Mouse (Mus musculus): ENCODE results near the gene Cdyl.

DNA sequence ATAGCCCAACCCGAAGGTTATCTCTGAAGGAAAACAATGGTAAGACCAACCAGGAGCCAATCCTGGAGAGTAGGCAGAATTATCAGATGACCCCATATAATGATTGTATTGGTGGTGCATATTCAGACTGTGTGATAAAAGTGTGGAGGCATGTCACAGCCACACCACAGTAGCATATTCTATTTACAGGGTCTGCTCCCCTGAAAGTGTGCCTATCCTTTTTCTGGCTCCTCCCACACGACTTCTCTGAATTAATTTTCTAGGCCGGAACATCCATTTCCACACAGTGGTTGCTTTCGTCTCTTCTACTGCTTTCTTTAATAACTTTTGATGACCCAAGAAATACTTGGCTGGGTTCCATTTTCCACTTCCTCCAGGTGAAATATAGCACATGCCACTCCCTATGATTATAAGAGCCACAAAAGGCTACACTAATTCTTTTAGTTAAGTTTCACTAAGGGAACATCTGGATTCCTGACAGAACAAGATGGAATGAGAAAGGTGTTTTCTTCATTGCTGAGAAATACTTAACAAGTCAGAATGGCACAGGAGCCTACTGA lies 10.4 kb downstream of the Cdyl start:
- TF ChIP-seq CTCF (IDR thresholded peaks at IDR 0.05; ENCODE audit: extremely low read depth, insufficient read length, insufficient replicate concordance, low read depth, low read length) (no peak), POLR2A (IDR thresholded peaks at IDR 0.05; ENCODE audit: low read depth, low read length) (no peak)
